Mouse (Mus musculus): Measurements from ENCODE around the gene Ecel1. TPM values are rescaled to one million over a fixed set of nuclear protein-coding genes. Genes with fewer than 3 reads are reported as not detected.

Gene Ecel1
- polyA plus RNA-seq (2012): not detected in 2 replicates

GRCm38 (mm10) chr1:87156199-87156587 lies at the start of gene Ecel1:
Gene Ecel1, minus strand, starts transcription at chr1:87156521.

GRCm38 (mm10) chr1:87204465-87204864 lies 48.1 kb upstream of the Ecel1 start, which contains the start of gene Chrng:
Gene Chrng, plus strand, starts transcription at chr1:87204657.

DNA sequence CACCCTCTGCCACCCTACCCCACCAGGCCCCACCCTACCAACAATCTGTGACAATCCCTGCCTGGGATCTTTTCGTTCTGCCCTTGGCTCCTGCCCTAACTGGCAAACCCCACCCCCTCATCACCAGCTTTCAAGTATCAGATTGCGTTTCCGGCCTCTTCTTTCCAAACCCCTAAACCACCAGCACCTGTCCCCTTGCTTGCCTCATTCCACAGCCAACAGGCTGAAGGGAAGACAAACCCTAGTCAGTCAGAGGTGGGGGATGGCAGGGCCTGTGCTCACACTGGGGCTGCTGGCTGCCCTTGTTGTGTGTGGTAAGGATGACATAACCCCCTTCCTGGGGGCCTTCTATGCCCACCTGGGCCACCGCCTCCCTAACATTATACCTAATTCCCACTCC lies 34.1 kb upstream of the Ecel1 start, which contains the start of gene Chrnd:
Gene Chrnd (plus strand): TSS at position 179 of the 400 bp plus-strand sequence.

DNA sequence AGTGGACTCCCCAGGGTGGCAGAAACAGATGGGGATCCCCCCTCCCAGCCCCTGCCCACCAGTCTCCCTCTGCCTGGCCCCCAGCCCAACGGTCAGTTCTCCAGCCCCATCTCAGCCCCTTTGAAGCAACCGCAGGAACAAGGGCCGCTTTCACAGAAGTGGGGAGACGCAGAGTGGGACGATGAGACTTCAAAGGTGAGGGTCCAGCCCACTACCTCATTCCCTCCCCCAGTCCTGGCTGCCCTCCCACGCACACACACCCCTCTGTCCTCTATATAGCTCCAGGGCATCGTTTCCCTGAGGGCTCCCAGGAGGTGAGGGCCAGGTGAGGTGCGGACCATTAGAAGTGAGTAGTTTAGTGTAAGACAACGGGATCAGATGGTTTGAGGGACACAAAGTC lies 26.7 kb upstream of the Ecel1 start, which contains the start of gene Prss56:
Gene Prss56 (plus strand): TSS at position 301 of the 400 bp plus-strand sequence.

GRCm38 (mm10) chr1:87124673-87125072 lies 31.6 kb downstream of the Ecel1 start, which contains the start of gene Akp3:
Gene Akp3, plus strand, starts transcription at chr1:87124973.

DNA sequence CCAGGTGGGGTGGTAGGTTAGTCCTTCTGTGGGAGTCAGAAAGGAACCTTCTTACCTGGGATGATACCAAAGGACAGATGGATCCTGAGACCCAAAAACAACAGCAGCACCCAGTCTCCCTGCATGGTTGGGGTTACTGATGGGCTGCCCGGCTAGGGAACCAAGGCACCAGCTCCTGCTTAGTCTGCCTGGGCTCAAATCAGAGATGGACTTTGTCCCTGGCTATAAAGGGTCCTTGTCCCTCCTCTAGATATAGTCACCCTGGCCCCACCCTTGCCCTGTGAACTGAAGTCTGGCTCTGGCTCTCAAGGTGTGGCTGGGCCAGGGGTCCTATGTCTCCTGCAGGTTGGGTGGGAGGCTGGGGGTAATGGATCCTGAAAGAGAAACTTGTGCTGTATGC lies 54.9 kb downstream of the Ecel1 start, which contains the start of gene Alpi:
Gene Alpi (minus strand): TSS at position 196 of the 400 bp plus-strand sequence.

Other genes starting within 250 kb of the Ecel1 start
- not detected in 2 replicates for gene Alppl2, start 66.6 kb downstream of the Ecel1 start, polyA plus RNA-seq (2012)
- not detected in 2 replicates for gene Alpi, start 54.9 kb downstream of the Ecel1 start, polyA plus RNA-seq (2012)
- gene Akp3, start 31.5 kb downstream of the Ecel1 start, polyA plus RNA-seq (2012): not detected in 2 replicates
- 0.07 TPM in 1 of 2 replicates, not detected in the other for gene Prss56, start 26.8 kb upstream of the Ecel1 start, polyA plus RNA-seq (2012)
- not detected in 2 replicates for gene Chrnd, start 34.1 kb upstream of the Ecel1 start, polyA plus RNA-seq (2012)
- gene Chrng, start 48.1 kb upstream of the Ecel1 start, polyA plus RNA-seq (2012): not detected in 2 replicates
- gene Eif4e2, start 57.4 kb upstream of the Ecel1 start, polyA plus RNA-seq (2012): 22.9 and 23.9 TPM in 2 replicates
- 0.14 and 0.20 TPM in 2 replicates for gene Efhd1, start 107.8 kb upstream of the Ecel1 start, polyA plus RNA-seq (2012)
- 11.8 and 20.6 TPM in 2 replicates for gene Gigyf2, start 170.5 kb upstream of the Ecel1 start, polyA plus RNA-seq (2012)
- gene Kcnj13, start 238.2 kb upstream of the Ecel1 start, polyA plus RNA-seq (2012): not detected in 2 replicates

Measured in megakaryocyte-erythroid progenitor cell, adult 5 weeks (primary cell).